Mouse (Mus musculus): ENCODE measurements around the gene Ift81. TPM values are rescaled to one million over a fixed set of nuclear protein-coding genes. Genes with fewer than 3 reads are reported as not detected.

Gene Ift81
- total and polyA plus RNA-seq, 2 experiments from 2014 or later = 43.8 to 51.6 TPM

- Histone ChIP-seq H3K27ac (ENCODE audit: low read depth) (no peak overlapping the region), H3K4me2 (ENCODE audit: low read depth, low read length) (no peak overlapping the region), H3K27me3 (ENCODE audit: control insufficient read depth, insufficient read depth, low read length) (no peaks in the 10 kb centered on the region), H3K9ac (replicated peaks; ENCODE audit: low read depth, low read length) (no peak overlapping the region), H3K4me1 (ENCODE audit: control insufficient read depth, insufficient read depth) (no peaks in the 10 kb centered on the region; the same call in 1 of the 2 replicates), H3K4me3 (ENCODE audit: low read depth, low read length) (no peak overlapping the region), H3K36me3 (replicated peaks; ENCODE audit: control insufficient read depth, insufficient read depth, low read length) (no peaks in the 10 kb centered on the region), H3K9me3 (replicated peaks; ENCODE audit: control insufficient read depth, low read length) (no peaks in the 10 kb centered on the region)
- WGBS = 75% methylated on average over 11 of the region's 11 CpGs
- no peak for ATAC-seq (ENCODE audit: insufficient read depth, low read depth)
- no peak for DNase-seq (ENCODE audit: low spot score)
- no peak for TF ChIP-seq CTCF (IDR thresholded peaks at IDR 0.05; ENCODE audit: low read depth)
- TF ChIP-seq EP300 (IDR thresholded peaks at IDR 0.05; ENCODE audit: low read depth) = no peak
Measured at GRCm38 (mm10) chr5:122646050-122646449, 31.7 kb upstream of the Ift81 start.

- ATAC-seq (ENCODE audit: insufficient read depth, low read depth) = no peak
Measured at GRCm38 (mm10) chr5:122645290-122645689, 31.0 kb upstream of the Ift81 start.

GRCm38 (mm10) chr5:122644111-122644607 lies 29.8 kb upstream of the Ift81 start:
- no peaks in the 10 kb centered on the region for H3K36me3 ChIP-seq (replicated peaks; ENCODE audit: control insufficient read depth, insufficient read depth, low read length)
- peak overlapping the region; percentile 29; the same call in 1 of the 2 replicates for H3K4me2 ChIP-seq (ENCODE audit: low read depth, low read length)
- 53% methylated on average over 15 of the region's 15 CpGs for WGBS
- H3K4me3 ChIP-seq (ENCODE audit: low read depth, low read length) = peak overlapping the region; percentile 12; the same call in 1 of the 2 replicates
- H3K4me1 ChIP-seq (ENCODE audit: control insufficient read depth, insufficient read depth) = no peaks in the 10 kb centered on the region; the same call in 1 of the 2 replicates
- peak overlapping the region; percentile 2 for H3K27ac ChIP-seq (ENCODE audit: low read depth)
- no peaks in the 10 kb centered on the region for H3K9me3 ChIP-seq (replicated peaks; ENCODE audit: control insufficient read depth, low read length)
- ATAC-seq (ENCODE audit: insufficient read depth, low read depth) = 0 out of 2 replicates have a peak, but pooled peaks have one; percentile 29
- TF ChIP-seq EP300 (IDR thresholded peaks at IDR 0.05; ENCODE audit: low read depth) (no peak), CTCF (IDR thresholded peaks at IDR 0.05; ENCODE audit: low read depth) (no peak)
- no peaks in the 10 kb centered on the region for H3K27me3 ChIP-seq (ENCODE audit: control insufficient read depth, insufficient read depth, low read length)
- no peak for DNase-seq (ENCODE audit: low spot score)
- 0 out of 2 replicates have a peak overlapping the region, but pooled peaks have one; percentile 21 for H3K9ac ChIP-seq (replicated peaks; ENCODE audit: low read depth, low read length)

More at GRCm38 (mm10) chr5:122645290-122645689, 31.0 kb upstream of the Ift81 start:
- TF ChIP-seq CTCF (IDR thresholded peaks at IDR 0.05; ENCODE audit: low read depth) = no peak
- no peak for TF ChIP-seq EP300 (IDR thresholded peaks at IDR 0.05; ENCODE audit: low read depth)
- no peaks in the 10 kb centered on the region; the same call in 1 of the 2 replicates for H3K4me1 ChIP-seq (ENCODE audit: control insufficient read depth, insufficient read depth)
- H3K9ac ChIP-seq (replicated peaks; ENCODE audit: low read depth, low read length) = no peak overlapping the region
- H3K27me3 ChIP-seq (ENCODE audit: control insufficient read depth, insufficient read depth, low read length) = no peaks in the 10 kb centered on the region
- no peak overlapping the region for H3K4me3 ChIP-seq (ENCODE audit: low read depth, low read length)
- H3K27ac ChIP-seq (ENCODE audit: low read depth) = no peak overlapping the region
- no peaks in the 10 kb centered on the region for H3K9me3 ChIP-seq (replicated peaks; ENCODE audit: control insufficient read depth, low read length)
- no peak for DNase-seq (ENCODE audit: low spot score)
- H3K36me3 ChIP-seq (replicated peaks; ENCODE audit: control insufficient read depth, insufficient read depth, low read length) = no peaks in the 10 kb centered on the region
- H3K4me2 ChIP-seq (ENCODE audit: low read depth, low read length) = no peak overlapping the region
- 46% methylated on average over 6 of the region's 6 CpGs for WGBS

DNA sequence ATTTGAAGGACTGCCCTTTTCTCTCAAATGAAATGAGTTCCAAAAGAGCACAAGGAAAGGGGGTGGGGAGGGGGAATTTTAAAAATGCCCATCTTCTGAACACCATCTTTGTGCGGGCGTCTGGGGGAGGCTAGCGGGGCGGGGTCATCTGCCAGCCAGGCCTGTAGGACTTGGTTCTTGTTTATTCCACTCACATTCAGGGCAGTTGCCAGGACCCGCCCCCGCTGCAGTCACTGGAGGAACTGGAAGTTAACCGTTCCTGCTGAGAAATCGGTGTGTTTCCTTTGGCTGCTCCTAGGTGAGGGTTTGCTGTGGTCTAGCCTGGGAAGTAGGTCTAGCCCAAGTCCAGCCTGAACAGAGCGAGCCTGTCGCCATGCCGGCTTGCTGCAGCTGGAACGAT lies 29.4 kb upstream of the Ift81 start, which contains the start of gene P2rx7:
Gene P2rx7, plus strand, starts transcription at position 211 of the 400 bp plus-strand sequence.
- Histone ChIP-seq H3K9ac (replicated peaks; ENCODE audit: low read depth, low read length) (0 out of 2 replicates have a peak within 1 kb of the TSS, but pooled peaks have one; percentile 21), H3K9me3 (replicated peaks; ENCODE audit: control insufficient read depth, low read length) (no peaks in the 10 kb centered on the region), H3K4me2 (ENCODE audit: low read depth, low read length) (peak within 1 kb of the TSS; percentile 29; the same call in 1 of the 2 replicates), H3K36me3 (replicated peaks; ENCODE audit: control insufficient read depth, insufficient read depth, low read length) (no peaks in the 10 kb centered on the region), H3K27ac (ENCODE audit: low read depth) (peak within 1 kb of the TSS; percentile 2), H3K4me3 (ENCODE audit: low read depth, low read length) (peak within 1 kb of the TSS; percentile 12; the same call in 1 of the 2 replicates), H3K27me3 (ENCODE audit: control insufficient read depth, insufficient read depth, low read length) (no peaks in the 10 kb centered on the region), H3K4me1 (ENCODE audit: control insufficient read depth, insufficient read depth) (no peaks in the 10 kb centered on the region; the same call in 1 of the 2 replicates)
- DNase-seq (ENCODE audit: low spot score) (no peak), ATAC-seq (ENCODE audit: insufficient read depth, low read depth) (peak; percentile 14; the same call in 1 of the 2 replicates)
- TF ChIP-seq CTCF (IDR thresholded peaks at IDR 0.05; ENCODE audit: low read depth) (no peak), EP300 (IDR thresholded peaks at IDR 0.05; ENCODE audit: low read depth) (no peak)
- WGBS = 62% methylated on average over 12 of the region's 12 CpGs

DNA sequence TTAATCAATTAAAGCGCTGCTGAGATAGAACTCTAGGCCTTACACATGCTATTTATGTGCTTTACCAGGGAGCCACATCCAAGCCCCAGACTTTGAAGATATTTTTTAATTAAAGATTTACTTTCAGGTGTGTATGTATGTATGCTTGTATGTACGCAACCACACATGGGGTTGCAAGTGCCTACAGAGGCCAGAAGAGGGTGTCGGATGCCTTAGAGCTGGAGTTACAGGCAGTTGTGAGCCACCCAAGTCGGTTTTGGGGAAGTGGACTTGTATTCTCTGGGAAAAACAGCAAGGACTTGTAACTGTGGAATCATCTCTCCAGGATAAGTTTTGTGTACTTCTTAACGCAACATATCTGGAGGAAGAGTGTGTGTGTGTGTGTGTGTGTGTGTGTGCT lies 25.7 kb upstream of the Ift81 start:
- Histone ChIP-seq H3K9ac (replicated peaks; ENCODE audit: low read depth, low read length) (no peak overlapping the region), H3K27me3 (ENCODE audit: control insufficient read depth, insufficient read depth, low read length) (no peaks in the 10 kb centered on the region), H3K36me3 (replicated peaks; ENCODE audit: control insufficient read depth, insufficient read depth, low read length) (no peaks in the 10 kb centered on the region), H3K9me3 (replicated peaks; ENCODE audit: control insufficient read depth, low read length) (no peaks in the 10 kb centered on the region), H3K4me1 (ENCODE audit: control insufficient read depth, insufficient read depth) (no peaks in the 10 kb centered on the region; the same call in 1 of the 2 replicates), H3K4me3 (ENCODE audit: low read depth, low read length) (no peak overlapping the region), H3K4me2 (ENCODE audit: low read depth, low read length) (no peak overlapping the region), H3K27ac (ENCODE audit: low read depth) (no peak overlapping the region)
- TF ChIP-seq EP300 (IDR thresholded peaks at IDR 0.05; ENCODE audit: low read depth) (no peak), CTCF (IDR thresholded peaks at IDR 0.05; ENCODE audit: low read depth) (peak; percentile 9; the same call in 1 of the 2 replicates)
- 88% methylated on average over 5 of the region's 5 CpGs for WGBS
- no peak for DNase-seq (ENCODE audit: low spot score)
- ATAC-seq (ENCODE audit: insufficient read depth, low read depth) = no peak

Data from heart, postnatal 0 days (tissue).